ENCODE assay signal across 16 mouse cellular contexts in genomic region chr1:136512317-136512716, GRCm38 (mm10). TPM values are rescaled to one million over a fixed set of nuclear protein-coding genes. Genes with fewer than 3 reads are reported as not detected.
DNase-seq lines count a peak whose midpoint lies in the region; ATAC-seq and TF ChIP-seq lines count a peak whose summit lies in the region.
"Had no signal": no experiment of that assay in that cellular context is flagged by ENCODE, and none has a peak within 500 bp of the region (broad histone marks: within the 10 kb centered on the region; RNA-seq: fewer than 3 reads in every experiment).

No protein-coding gene starts in this region.

- peaks cover 7% of the 10 kb centered on the region; the same call in 1 of the 2 replicates for H3K36me3 ChIP-seq in heart, embryonic 15.5 days
- peaks cover 59% of the 10 kb centered on the region for H3K36me3 ChIP-seq in limb, embryonic 10.5 days
- H3K36me3 ChIP-seq in hindbrain, postnatal 0 days (ENCODE audit: insufficient read depth, low read length) = no peaks in the 10 kb centered on the region

- H3K27me3 ChIP-seq in heart, embryonic 15.5 days = no peaks in the 10 kb centered on the region
- no peaks in the 10 kb centered on the region for H3K27me3 ChIP-seq in limb, embryonic 10.5 days (ENCODE audit: low read depth, poor library complexity, severe bottlenecking)
- no peaks in the 10 kb centered on the region for H3K27me3 ChIP-seq in hindbrain, postnatal 0 days (ENCODE audit: insufficient read depth, low read length)
- H3K27me3 ChIP-seq: liver, embryonic 15.5 days; Patski had no signal

- DNase-seq in adrenal gland, postnatal 14 days = peak; percentile 18
- DNase-seq in adrenal gland, adult 18-20 months (ENCODE audit: low spot score in 2 of 2) = no peak
- no peak for DNase-seq in heart, postnatal 36 days
- DNase-seq in NIH3T3 (ENCODE audit: low read depth) = peak; percentile 76
- DNase-seq in limb, embryonic 10.5 days (ENCODE audit: low spot score) = peak; percentile 84
- no peak for DNase-seq in layer of hippocampus, adult 8-10 months (ENCODE audit: low spot score in 2 of 2)
- DNase-seq in hindbrain, postnatal 0 days (ENCODE audit: low spot score) = no peak
- DNase-seq: cerebellum, adult 18-20 months; kidney, postnatal 25 days; right cerebral cortex, adult 18-20 months had no signal

- intact Hi-C loops in heart, postnatal 36 days (cut with DNase I) = no loop called here

- H3K27ac ChIP-seq in heart, embryonic 15.5 days = peak overlapping the region; percentile 85
- no peak overlapping the region for H3K27ac ChIP-seq in limb, embryonic 10.5 days
- H3K27ac ChIP-seq in hindbrain, postnatal 0 days = no peak overlapping the region
- H3K27ac ChIP-seq: liver, embryonic 15.5 days; midbrain, embryonic 10.5 days had no signal

- no peak overlapping the region for H3K4me3 ChIP-seq in heart, embryonic 15.5 days
- no peak overlapping the region for H3K4me3 ChIP-seq in limb, embryonic 10.5 days
- no peak overlapping the region for H3K4me3 ChIP-seq in hindbrain, postnatal 0 days (ENCODE audit: low read length)
- H3K4me3 ChIP-seq: liver, embryonic 15.5 days; midbrain, embryonic 10.5 days had no signal

- TF ChIP-seq CTCF in hindbrain, postnatal 0 days (IDR thresholded peaks at IDR 0.05; ENCODE audit: low read depth) = no peak

- peak; percentile 86 for ATAC-seq in heart, embryonic 15.5 days (replicated peaks; ENCODE audit: insufficient number of reproducible peaks, insufficient read depth, low FRiP score, low read depth)
- ATAC-seq in hindbrain, postnatal 0 days = no peak
- ATAC-seq: forebrain, embryonic 14.5 days; inflammation-experienced regulatory T-cells, adult 6 months; Patski had no signal

- H3K4me1 ChIP-seq in heart, embryonic 15.5 days (replicated peaks) = peaks cover 8% of the 10 kb centered on the region
- H3K4me1 ChIP-seq in limb, embryonic 10.5 days = peaks cover 19% of the 10 kb centered on the region
- no peaks in the 10 kb centered on the region for H3K4me1 ChIP-seq in hindbrain, postnatal 0 days (ENCODE audit: insufficient read depth, low read length)
- H3K4me1 ChIP-seq: liver, embryonic 15.5 days; midbrain, embryonic 10.5 days had no signal

- WGBS in heart, embryonic 15.5 days = 23% methylated on average over 6 of the region's 6 CpGs
- 24% methylated on average over 6 of the region's 6 CpGs for WGBS in limb, embryonic 10.5 days
- WGBS in hindbrain, postnatal 0 days = 60% methylated on average over 6 of the region's 6 CpGs

- no peaks in the 10 kb centered on the region for H3K9me3 ChIP-seq in heart, embryonic 15.5 days (replicated peaks)
- no peaks in the 10 kb centered on the region for H3K9me3 ChIP-seq in limb, embryonic 10.5 days (replicated peaks)
- no peaks in the 10 kb centered on the region for H3K9me3 ChIP-seq in hindbrain, postnatal 0 days (ENCODE audit: low read length)
- H3K9me3 ChIP-seq: liver, embryonic 15.5 days; midbrain, embryonic 10.5 days had no signal

- H3K9ac ChIP-seq in heart, embryonic 15.5 days = no peak overlapping the region
- H3K9ac ChIP-seq in hindbrain, postnatal 0 days (replicated peaks; ENCODE audit: low read length) = no peak overlapping the region
- H3K9ac ChIP-seq: liver, embryonic 15.5 days had no signal

- no peak overlapping the region for H3K4me2 ChIP-seq in heart, embryonic 15.5 days
- no peak overlapping the region for H3K4me2 ChIP-seq in hindbrain, postnatal 0 days (ENCODE audit: low read depth, low read length)
- H3K4me2 ChIP-seq: liver, embryonic 15.5 days had no signal

RNA-seq across cellular contexts. Expression of gene Kif14, which starts 46.2 kb away (rescaled TPM):
- total RNA-seq in adrenal gland, postnatal 14 days (2021) = 3.9 and 4.8 TPM in 2 replicates
- total RNA-seq in adrenal gland, adult 18-20 months (2021) = under 1 TPM; 0.23 to 0.48 TPM
- polyA plus RNA-seq in heart, embryonic 15.5 days (2015; fragmentation: Nextera tagmentation; extraction: Ambion mirVana) = 2.8 and 4.1 TPM in 2 replicates
- under 1 TPM; 0.22 to 0.25 TPM for total RNA-seq in heart, postnatal 36 days (2021)
- 7.7 and 9.8 TPM in 2 replicates for polyA plus RNA-seq in limb, embryonic 10.5 days (2016; fragmentation: Nextera tagmentation; extraction: Ambion mirVana)
- under 1 TPM; 0.08 to 0.27 (median 0.15) TPM for total RNA-seq in layer of hippocampus, adult 8-10 months (2022)
- 1.3 and 3.4 TPM in 2 replicates for total RNA-seq in hindbrain, postnatal 0 days (2014; rRNA removed)
- 1.1 and 1.3 TPM in 2 replicates for polyA plus RNA-seq in hindbrain, postnatal 0 days (2015; fragmentation: Nextera tagmentation; extraction: Ambion mirVana)

Comparison
In these comparisons a context has a peak if more than half of its experiments do, and no peak if none do; other contexts are left out.
1. DNase-seq: peak in adrenal gland, postnatal 14 days (single experiment), NIH3T3 (single experiment) and limb, embryonic 10.5 days (single experiment); none in adrenal gland, adult 18-20 months (0 of 2), heart, postnatal 36 days (0 of 2), layer of hippocampus, adult 8-10 months (0 of 2) and hindbrain, postnatal 0 days (single experiment).